ENCODE assay signal across 9 mouse cellular contexts in the genomic region with DNA sequence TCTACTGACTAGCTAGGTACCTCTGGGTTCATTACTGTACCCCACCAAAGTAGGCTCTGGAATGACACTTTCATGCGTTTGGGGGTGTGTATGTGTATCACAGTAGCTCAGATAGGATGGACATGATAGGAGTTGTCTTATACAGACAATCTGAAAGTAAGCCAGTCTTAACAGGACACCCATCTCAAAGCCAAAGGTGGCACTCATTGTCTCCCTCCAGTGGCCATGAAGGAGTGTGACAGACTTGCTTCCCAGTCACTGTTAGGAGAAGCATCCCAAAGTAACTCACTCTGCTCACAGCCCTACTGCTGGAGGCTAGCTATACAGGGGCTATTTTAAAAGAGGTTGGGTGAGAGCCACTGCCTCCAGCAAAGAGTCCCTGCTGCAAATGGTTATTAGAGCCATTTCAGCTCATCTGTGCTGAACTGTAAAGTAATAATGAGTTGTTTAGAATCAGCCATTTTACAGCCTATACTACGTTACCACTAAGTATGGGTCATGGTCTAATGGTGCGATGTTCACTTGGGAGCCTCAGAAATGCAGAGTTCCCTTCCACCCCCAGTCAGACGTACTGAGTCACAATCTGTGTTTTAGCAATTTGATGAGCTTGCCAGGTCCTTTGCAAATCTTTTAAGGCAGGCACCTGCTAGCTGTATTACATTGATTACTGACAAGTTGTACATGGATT.
A peak's percentile ranks its signal among the peaks of the same experiment; 100 is the strongest.
DNase-seq lines count a peak whose midpoint lies in the region; ATAC-seq and TF ChIP-seq lines count a peak whose summit lies in the region.
"Had no signal": no experiment of that assay in that cellular context is flagged by ENCODE, and none has a peak within 500 bp of the region (broad histone marks: within the 10 kb centered on the region; RNA-seq: fewer than 3 reads in every experiment).

No protein-coding gene starts in this region.

- H3K79me2 ChIP-seq in CH12.LX (replicated peaks; ENCODE audit: control insufficient read depth, extremely low read depth, insufficient read depth, poor library complexity, severe bottlenecking): no peaks in the 10 kb centered on the region

- peak; percentile 88 for DNase-seq in 3T3-L1 (ENCODE audit: low read depth, low spot score)
- peak; percentile 0 for DNase-seq in CH12.LX (ENCODE audit: extremely low read depth)
- peak; percentile 33 for DNase-seq in c-Kit-positive CD71-positive TER-119-negative erythroid progenitor cells, embryonic 14.5 days (ENCODE audit: low read depth)
- peak; percentile 11 for DNase-seq in liver, embryonic 13.5 days
- peak; percentile 32 to 46 for DNase-seq in natural killer cell, adult 2 months (ENCODE audit: low spot score in 2 of 2)
- no peak for DNase-seq in testis, postnatal 14 days (ENCODE audit: low spot score)

- TF ChIP-seq RAD21 in CH12.LX (IDR thresholded peaks at IDR 0.05; ENCODE audit: low read depth, low read length): no peak; the same call in 1 of the 2 replicates

- no peak overlapping the region for H3K4me3 ChIP-seq in CH12.LX (replicated peaks in 1 of 3; ENCODE audit: low read depth in 2 of 3, low read length in 2 of 3, poor library complexity in 1 of 3)
- H3K4me3 ChIP-seq in forebrain, embryonic 13.5 days: no peak overlapping the region
- H3K4me3 ChIP-seq in intestine, embryonic 16.5 days (ENCODE audit: low read length): no peak overlapping the region
- no peak overlapping the region for H3K4me3 ChIP-seq in liver, embryonic 13.5 days (replicated peaks)
- H3K4me3 ChIP-seq: heart, embryonic 13.5 days had no signal

- H3K4me1 ChIP-seq in CH12.LX (ENCODE audit: control insufficient read depth in 1 of 2, insufficient read depth in 2 of 2): no peaks in the 10 kb centered on the region
- H3K4me1 ChIP-seq in forebrain, embryonic 13.5 days: peaks cover 15% of the 10 kb centered on the region
- H3K4me1 ChIP-seq in intestine, embryonic 16.5 days (ENCODE audit: control insufficient read depth, insufficient read depth, low read length): peaks cover 12% of the 10 kb centered on the region; the same call in 1 of the 2 replicates
- H3K4me1 ChIP-seq in liver, embryonic 13.5 days (replicated peaks): no peaks in the 10 kb centered on the region

- H3K9ac ChIP-seq in CH12.LX (ENCODE audit: insufficient read depth, low read depth): no peak overlapping the region
- H3K9ac ChIP-seq in forebrain, embryonic 13.5 days: no peak overlapping the region
- no peak overlapping the region for H3K9ac ChIP-seq in intestine, embryonic 16.5 days (ENCODE audit: low read depth, low read length)
- H3K9ac ChIP-seq in liver, embryonic 13.5 days: no peak overlapping the region

- peaks cover 35% of the 10 kb centered on the region for H3K9me3 ChIP-seq in CH12.LX (replicated peaks; ENCODE audit: low read length)
- H3K9me3 ChIP-seq in forebrain, embryonic 13.5 days (replicated peaks): no peaks in the 10 kb centered on the region
- no peaks in the 10 kb centered on the region for H3K9me3 ChIP-seq in intestine, embryonic 16.5 days (ENCODE audit: control insufficient read depth, low read length)
- no peaks in the 10 kb centered on the region for H3K9me3 ChIP-seq in liver, embryonic 13.5 days (replicated peaks)
- H3K9me3 ChIP-seq: heart, embryonic 13.5 days had no signal

- no peak overlapping the region for H3K27ac ChIP-seq in CH12.LX (ENCODE audit: insufficient read depth, low read depth)
- no peak overlapping the region for H3K27ac ChIP-seq in forebrain, embryonic 13.5 days
- H3K27ac ChIP-seq in intestine, embryonic 16.5 days (ENCODE audit: low read length): no peak overlapping the region
- no peak overlapping the region for H3K27ac ChIP-seq in liver, embryonic 13.5 days
- H3K27ac ChIP-seq: heart, embryonic 13.5 days had no signal

- ATAC-seq in forebrain, embryonic 13.5 days: peak; percentile 40; the same call in 1 of the 2 replicates
- peak; percentile 48 for ATAC-seq in intestine, embryonic 16.5 days
- peak; percentile 36; the same call in 1 of the 2 replicates for ATAC-seq in liver, embryonic 13.5 days (ENCODE audit: low read depth)

- H3K27me3 ChIP-seq in CH12.LX (replicated peaks): no peaks in the 10 kb centered on the region
- H3K27me3 ChIP-seq in forebrain, embryonic 13.5 days: no peaks in the 10 kb centered on the region
- no peaks in the 10 kb centered on the region for H3K27me3 ChIP-seq in intestine, embryonic 16.5 days (replicated peaks; ENCODE audit: control insufficient read depth, insufficient read depth, low read length)
- no peaks in the 10 kb centered on the region for H3K27me3 ChIP-seq in liver, embryonic 13.5 days
- H3K27me3 ChIP-seq: heart, embryonic 13.5 days had no signal

- 80% methylated on average over 4 of the region's 4 CpGs for WGBS in forebrain, embryonic 13.5 days
- WGBS in intestine, embryonic 16.5 days: 69% methylated on average over 4 of the region's 4 CpGs
- 67% methylated on average over 4 of the region's 4 CpGs for WGBS in liver, embryonic 13.5 days (ENCODE audit: insufficient replicate concordance)

- dilution Hi-C loops in CH12.LX (cut with MboI; ENCODE audit: extremely low pct_ligation_motif_present, extremely low pct_unique_long_range_greater_than_20kb, low sequenced_read_pairs): no loop called here

- peak in 1 of 2 experiments; percentile 44; a peak in 2 of 4 replicates for TF ChIP-seq CTCF in CH12.LX (conservative IDR thresholded peaks at IDR 0.05 in 1 of 2, IDR thresholded peaks at IDR 0.05 in 1 of 2; ENCODE audit: low read depth in 2 of 2, low read length in 2 of 2)

- TF ChIP-seq EP300 in CH12.LX (IDR thresholded peaks at IDR 0.05; ENCODE audit: low read length): no peak

- in situ Hi-C loops in CH12.LX (cut with MboI; ENCODE audit: low pct_ligation_motif_present, low pct_unique_long_range_greater_than_20kb, low sequenced_read_pairs): no loop called here

- H3K4me2 ChIP-seq in CH12.LX (ENCODE audit: insufficient read depth, low read depth, poor library complexity, severe bottlenecking): no peak overlapping the region
- H3K4me2 ChIP-seq in forebrain, embryonic 13.5 days: no peak overlapping the region
- no peak overlapping the region for H3K4me2 ChIP-seq in intestine, embryonic 16.5 days (ENCODE audit: low read depth, low read length)
- H3K4me2 ChIP-seq in liver, embryonic 13.5 days: no peak overlapping the region
- H3K4me2 ChIP-seq: heart, embryonic 13.5 days had no signal

- no peaks in the 10 kb centered on the region for H3K36me3 ChIP-seq in CH12.LX (replicated peaks in 1 of 2; ENCODE audit: control insufficient read depth in 1 of 2, insufficient read depth in 1 of 2, low read length in 1 of 2)
- H3K36me3 ChIP-seq in forebrain, embryonic 13.5 days (ENCODE audit: poor library complexity, severe bottlenecking): no peaks in the 10 kb centered on the region
- H3K36me3 ChIP-seq in intestine, embryonic 16.5 days (ENCODE audit: control insufficient read depth, insufficient read depth, low read length): no peaks in the 10 kb centered on the region; the same call in 1 of the 2 replicates
- no peaks in the 10 kb centered on the region for H3K36me3 ChIP-seq in liver, embryonic 13.5 days
- H3K36me3 ChIP-seq: heart, embryonic 13.5 days had no signal

- no peak for TF ChIP-seq POLR2A in CH12.LX (IDR thresholded peaks at IDR 0.05; ENCODE audit: low read depth, low read length)

TF ChIP-seq in CH12.LX, 34 proteins besides CTCF, POLR2A, EP300 and RAD21:
- no peak for TF ChIP-seq TCF12 (IDR thresholded peaks at IDR 0.05; ENCODE audit: low read depth, low read length)
- TF ChIP-seq SMC3 (IDR thresholded peaks at IDR 0.05; ENCODE audit: low read depth, low read length): peak; percentile 31
TF ChIP-seq in CH12.LX: peak in this region for 1.
